ENCODE assay signal across 18 mouse cellular contexts in genomic region chr13:37832481-37832880, GRCm38 (mm10). TPM values are rescaled to one million over a fixed set of nuclear protein-coding genes. Genes with fewer than 3 reads are reported as not detected.
DNase-seq lines count a peak whose midpoint lies in the region; ATAC-seq and TF ChIP-seq lines count a peak whose summit lies in the region.
"Had no signal": no experiment of that assay in that cellular context is flagged by ENCODE, and none has a peak within 500 bp of the region (broad histone marks: within the 10 kb centered on the region; RNA-seq: fewer than 3 reads in every experiment).

No protein-coding gene starts in this region.

- TF ChIP-seq POLR2A in liver, adult 2 months (IDR thresholded peaks at IDR 0.05; ENCODE audit: extremely low read depth, insufficient read depth, low read length) = no peak
- no peak for TF ChIP-seq POLR2A in small intestine, adult 2 months (IDR thresholded peaks at IDR 0.05; ENCODE audit: low read depth, low read length)

- ATAC-seq in intestine, postnatal 0 days = peak; percentile 40; the same call in 1 of the 2 replicates
- no peak for ATAC-seq in midbrain, embryonic 11.5 days (ENCODE audit: low FRiP score)
- ATAC-seq in forebrain, embryonic 11.5 days (replicated peaks; ENCODE audit: low FRiP score) = no peak
- ATAC-seq: hindbrain, embryonic 16.5 days had no signal

- 22% methylated on average over 5 of the region's 5 CpGs for WGBS in liver, adult 2 months
- WGBS in intestine, postnatal 0 days = 30% methylated on average over 5 of the region's 5 CpGs
- WGBS in small intestine, adult 2 months = 21% methylated on average over 5 of the region's 5 CpGs
- 30% methylated on average over 5 of the region's 5 CpGs for WGBS in midbrain, embryonic 11.5 days
- 29% methylated on average over 5 of the region's 5 CpGs for WGBS in forebrain, embryonic 11.5 days

- peaks cover 56% of the 10 kb centered on the region; the same call in 1 of the 2 replicates for H3K79me2 ChIP-seq in liver, adult 2 months (ENCODE audit: control insufficient read depth, insufficient read depth, low read length)

- peak overlapping the region; percentile 46; the same call in 1 of the 2 replicates for H3K27ac ChIP-seq in liver, adult 2 months (replicated peaks; ENCODE audit: insufficient read depth, low read depth, low read length)
- 0 out of 2 replicates have a peak overlapping the region, but pooled peaks have one; percentile 5 for H3K27ac ChIP-seq in brown adipose tissue, adult 24 weeks (replicated peaks; ENCODE audit: low read depth, low read length)
- peak overlapping the region; percentile 68 for H3K27ac ChIP-seq in intestine, postnatal 0 days (ENCODE audit: low read depth, low read length)
- peak overlapping the region; percentile 76 for H3K27ac ChIP-seq in small intestine, adult 2 months (ENCODE audit: insufficient read depth, low read depth, low read length)
- H3K27ac ChIP-seq in midbrain, embryonic 11.5 days (ENCODE audit: low read depth, low read length) = no peak overlapping the region
- no peak overlapping the region for H3K27ac ChIP-seq in forebrain, embryonic 11.5 days (ENCODE audit: low read depth, low read length)
- H3K27ac ChIP-seq: embryonic facial prominence, embryonic 13.5 days; kidney, postnatal 0 days; limb, embryonic 12.5 days; midbrain, embryonic 12.5 days; neural tube, embryonic 13.5 days had no signal

- no peaks in the 10 kb centered on the region for H3K27me3 ChIP-seq in liver, adult 2 months (ENCODE audit: control insufficient read depth, insufficient read depth, low read length)
- H3K27me3 ChIP-seq in intestine, postnatal 0 days (replicated peaks; ENCODE audit: control insufficient read depth, insufficient read depth, low read length) = no peaks in the 10 kb centered on the region
- no peaks in the 10 kb centered on the region for H3K27me3 ChIP-seq in small intestine, adult 2 months (ENCODE audit: control insufficient read depth, insufficient read depth, low read length)
- peaks cover 5% of the 10 kb centered on the region for H3K27me3 ChIP-seq in midbrain, embryonic 11.5 days (ENCODE audit: control insufficient read depth, insufficient read depth, low read length)
- H3K27me3 ChIP-seq in forebrain, embryonic 11.5 days (ENCODE audit: control insufficient read depth, insufficient read depth, low read length) = peaks cover 13% of the 10 kb centered on the region; the same call in 1 of the 2 replicates
- H3K27me3 ChIP-seq: embryonic facial prominence, embryonic 13.5 days; heart, embryonic 12.5 days; limb, embryonic 12.5 days had no signal

- DNase-seq in liver, adult 2 months (ENCODE audit: extremely low read depth, low read depth, low spot score) = peak; percentile 64
- DNase-seq in liver = no peak
- DNase-seq in midbrain, embryonic 11.5 days (ENCODE audit: low spot score, missing footprints) = no peak
- DNase-seq in forebrain, embryonic 11.5 days (ENCODE audit: low spot score) = no peak
- DNase-seq: cerebellum, adult 9-11 months; heart, postnatal 36 days; thymus, postnatal 25 days had no signal

- H3K36me3 ChIP-seq in liver, adult 2 months (ENCODE audit: control insufficient read depth, insufficient read depth, low read length) = no peaks in the 10 kb centered on the region; the same call in 1 of the 2 replicates
- H3K36me3 ChIP-seq in intestine, postnatal 0 days (ENCODE audit: control insufficient read depth, insufficient read depth) = no peaks in the 10 kb centered on the region
- H3K36me3 ChIP-seq in small intestine, adult 2 months (ENCODE audit: control insufficient read depth, insufficient read depth, low read length) = no peaks in the 10 kb centered on the region
- H3K36me3 ChIP-seq in midbrain, embryonic 11.5 days (ENCODE audit: control insufficient read depth, insufficient read depth, low read length) = no peaks in the 10 kb centered on the region
- H3K36me3 ChIP-seq in forebrain, embryonic 11.5 days (ENCODE audit: control insufficient read depth, insufficient read depth, low read length) = no peaks in the 10 kb centered on the region
- H3K36me3 ChIP-seq: embryonic facial prominence, embryonic 13.5 days; heart, embryonic 12.5 days; limb, embryonic 12.5 days; midbrain, embryonic 12.5 days; neural tube, embryonic 13.5 days had no signal

- peak overlapping the region; percentile 38 for H3K4me2 ChIP-seq in intestine, postnatal 0 days (replicated peaks; ENCODE audit: low read depth)
- H3K4me2 ChIP-seq in midbrain, embryonic 11.5 days = no peak overlapping the region
- no peak overlapping the region for H3K4me2 ChIP-seq in forebrain, embryonic 11.5 days (ENCODE audit: low read depth, low read length, severe bottlenecking)
- H3K4me2 ChIP-seq: heart, embryonic 12.5 days; limb, embryonic 12.5 days; midbrain, embryonic 12.5 days; neural tube, embryonic 13.5 days had no signal

- no peaks in the 10 kb centered on the region for H3K9me3 ChIP-seq in intestine, postnatal 0 days (ENCODE audit: control insufficient read depth)
- H3K9me3 ChIP-seq in midbrain, embryonic 11.5 days (ENCODE audit: control insufficient read depth, low read length) = no peaks in the 10 kb centered on the region
- H3K9me3 ChIP-seq in forebrain, embryonic 11.5 days (ENCODE audit: control insufficient read depth, low read length) = no peaks in the 10 kb centered on the region
- H3K9me3 ChIP-seq: embryonic facial prominence, embryonic 13.5 days; G1E; heart, embryonic 12.5 days; limb, embryonic 12.5 days; midbrain, embryonic 12.5 days; neural tube, embryonic 13.5 days had no signal

- H3K4me1 ChIP-seq in liver, adult 2 months (ENCODE audit: control insufficient read depth, insufficient read depth, low read length) = peaks cover 21% of the 10 kb centered on the region
- peaks cover 22% of the 10 kb centered on the region for H3K4me1 ChIP-seq in brown adipose tissue, adult 24 weeks (ENCODE audit: control insufficient read depth, insufficient read depth, insufficient read length, low read length)
- H3K4me1 ChIP-seq in intestine, postnatal 0 days (replicated peaks; ENCODE audit: control insufficient read depth, insufficient read depth, low read length) = peaks cover 13% of the 10 kb centered on the region
- peaks cover 23% of the 10 kb centered on the region for H3K4me1 ChIP-seq in small intestine, adult 2 months (ENCODE audit: control insufficient read depth, insufficient read depth, insufficient read length, low read length)
- H3K4me1 ChIP-seq in midbrain, embryonic 11.5 days (ENCODE audit: control insufficient read depth, insufficient read depth, low read length) = peaks cover 18% of the 10 kb centered on the region
- peaks cover 10% of the 10 kb centered on the region; the same call in 1 of the 2 replicates for H3K4me1 ChIP-seq in forebrain, embryonic 11.5 days (replicated peaks; ENCODE audit: control insufficient read depth, insufficient read depth, low read length)

- no peak overlapping the region for H3K4me3 ChIP-seq in liver, adult 2 months (ENCODE audit: insufficient read depth, low read depth, low read length)
- H3K4me3 ChIP-seq in brown adipose tissue, adult 24 weeks (ENCODE audit: insufficient read depth, low read depth, low read length) = no peak overlapping the region
- no peak overlapping the region for H3K4me3 ChIP-seq in intestine, postnatal 0 days (ENCODE audit: low read depth, low read length)
- no peak overlapping the region for H3K4me3 ChIP-seq in small intestine, adult 2 months (ENCODE audit: low read depth, low read length)
- H3K4me3 ChIP-seq in midbrain, embryonic 11.5 days (ENCODE audit: low read depth, low read length) = no peak overlapping the region
- no peak overlapping the region for H3K4me3 ChIP-seq in forebrain, embryonic 11.5 days (ENCODE audit: low read depth, low read length)
- H3K4me3 ChIP-seq: embryonic facial prominence, embryonic 13.5 days; heart, embryonic 12.5 days; limb, embryonic 12.5 days; midbrain, embryonic 12.5 days; neural tube, embryonic 13.5 days had no signal

- no peak for TF ChIP-seq CTCF in liver, adult 2 months (IDR thresholded peaks at IDR 0.05; ENCODE audit: low read depth, low read length)
- TF ChIP-seq CTCF in intestine, postnatal 0 days (IDR thresholded peaks at IDR 0.05; ENCODE audit: low read depth) = no peak
- no peak for TF ChIP-seq CTCF in small intestine, adult 2 months (IDR thresholded peaks at IDR 0.05; ENCODE audit: extremely low read depth, insufficient read length, insufficient replicate concordance, low read depth, low read length)

- no peak overlapping the region for H3K9ac ChIP-seq in liver, adult 2 months (ENCODE audit: low read depth, low read length)
- H3K9ac ChIP-seq in intestine, postnatal 0 days (ENCODE audit: low read depth, low read length) = no peak overlapping the region
- no peak overlapping the region for H3K9ac ChIP-seq in midbrain, embryonic 11.5 days (ENCODE audit: low read length)
- H3K9ac ChIP-seq in forebrain, embryonic 11.5 days (ENCODE audit: low read length) = no peak overlapping the region
- H3K9ac ChIP-seq: embryonic facial prominence, embryonic 13.5 days; heart, embryonic 12.5 days; midbrain, embryonic 12.5 days; neural tube, embryonic 13.5 days had no signal

RNA-seq across cellular contexts. Expression of gene Rreb1, which starts 54.3 kb away (rescaled TPM):
- 9.0 and 11.7 TPM in 2 replicates for total RNA-seq in liver, adult 2 months (2014; rRNA removed)
- polyA plus RNA-seq in liver, adult 2 months (2012; rRNA removed) = 12.4 and 13.6 TPM in 2 replicates
- polyA plus RNA-seq in brown adipose tissue, adult 24 weeks (2012; ENCODE audit: insufficient read depth, insufficient read length, missing spikeins) = 17.0 and 43.1 TPM in 2 replicates
- polyA plus RNA-seq in intestine, postnatal 0 days (2015; fragmentation: Nextera tagmentation; extraction: Ambion mirVana) = 9.6 and 10.6 TPM in 2 replicates
- 16.7 and 28.2 TPM in 2 replicates for polyA plus RNA-seq in small intestine, adult 2 months (2012; rRNA removed)
- 3.4 and 5.5 TPM in 2 replicates for polyA plus RNA-seq in midbrain, embryonic 11.5 days (2014; fragmentation: Nextera tagmentation; extraction: Ambion mirVana)
- 6.3 and 7.7 TPM in 2 replicates for polyA plus RNA-seq in forebrain, embryonic 11.5 days (2014; fragmentation: Nextera tagmentation; extraction: Ambion mirVana)

Comparison
In these comparisons a context has a peak if more than half of its experiments do, and no peak if none do; other contexts are left out.
1. H3K27ac ChIP-seq: peak in liver, adult 2 months (single experiment), brown adipose tissue, adult 24 weeks (single experiment), intestine, postnatal 0 days (single experiment) and small intestine, adult 2 months (single experiment); none in midbrain, embryonic 11.5 days (single experiment) and forebrain, embryonic 11.5 days (single experiment).